Mouse (Mus musculus): ENCODE data around the gene Timm10.

Timm10 gene

DNA sequence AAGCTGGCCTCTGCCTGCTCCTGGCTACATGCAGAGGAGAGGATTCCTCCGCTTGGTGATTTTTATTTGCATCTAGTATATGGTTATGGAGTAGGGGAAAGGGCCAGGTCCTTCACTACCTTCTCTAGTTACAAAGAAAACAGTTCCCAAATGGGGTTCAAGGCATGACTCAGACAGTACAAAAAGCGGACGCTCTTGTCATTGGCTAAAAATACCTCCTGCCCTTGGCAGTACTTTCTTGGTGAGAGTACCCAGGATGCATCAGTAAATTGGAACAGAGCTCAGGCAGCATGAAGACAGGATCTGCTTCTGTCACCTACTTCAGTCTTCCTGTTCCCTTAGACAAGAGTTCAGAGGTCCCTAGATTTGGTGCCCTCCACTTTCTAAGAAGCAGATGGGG lies 6.9 kb upstream of the Timm10 start:
- DNase-seq (ENCODE audit: inconsistent ontology term): no peak

DNA sequence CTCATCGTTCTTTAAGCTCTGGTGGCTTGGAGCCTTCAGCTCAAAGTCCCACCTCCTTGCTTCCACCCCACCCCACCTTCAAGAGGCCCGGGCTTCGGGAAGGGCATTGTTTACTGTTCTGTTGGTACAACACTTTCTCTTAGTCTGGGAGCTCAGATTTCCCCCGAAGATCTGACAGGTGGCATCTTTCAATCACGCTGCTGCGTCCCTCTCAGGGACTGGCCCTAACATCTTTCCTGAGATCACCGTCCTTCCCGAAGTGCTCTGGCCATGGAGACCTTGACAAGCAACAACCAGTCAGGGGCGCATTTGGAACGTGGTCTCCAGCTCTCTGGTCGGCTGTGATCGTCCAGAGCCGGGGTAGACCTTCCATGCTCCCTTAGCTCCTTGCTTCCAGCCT lies 4.2 kb upstream of the Timm10 start, which contains the start of gene Smtnl1:
TSS of gene Smtnl1 (minus strand) at position 101 of the 400 bp plus-strand sequence.
- no peak for DNase-seq (ENCODE audit: inconsistent ontology term)

GRCm38 (mm10) chr2:84823237-84823636 lies 3.6 kb upstream of the Timm10 start:
- no peak for DNase-seq (ENCODE audit: inconsistent ontology term)

- DNase-seq (ENCODE audit: inconsistent ontology term): peak; percentile 42
Observed at GRCm38 (mm10) chr2:84827283-84827920, 605 bp downstream of the Timm10 start.

GRCm38 (mm10) chr2:84831666-84832391 lies 5.0 kb downstream of the Timm10 start:
- peak; percentile 55 for DNase-seq (ENCODE audit: inconsistent ontology term)

DNA sequence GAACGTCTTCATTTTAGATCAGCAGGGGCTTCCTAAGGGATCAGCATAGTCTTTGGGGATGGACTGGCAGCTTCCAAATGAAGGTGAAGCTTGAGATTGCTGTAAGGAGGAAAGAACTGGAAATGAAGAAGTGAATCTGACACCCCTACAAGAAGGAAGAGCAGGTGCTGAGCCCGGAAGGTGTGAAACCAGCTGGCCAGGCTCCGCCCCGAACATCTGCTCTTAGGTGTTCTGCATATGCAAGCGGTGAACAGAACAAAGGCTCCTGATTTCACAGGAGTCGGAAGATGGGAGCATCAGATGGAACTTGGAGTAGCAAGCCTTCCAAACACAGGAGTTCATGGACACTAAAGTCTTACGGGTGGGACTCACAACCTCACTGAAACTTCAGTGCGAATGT lies 10.3 kb downstream of the Timm10 start:
- no peak for DNase-seq (ENCODE audit: inconsistent ontology term)

GRCm38 (mm10) chr2:84837817-84838592 lies 11.2 kb downstream of the Timm10 start:
- no peak for DNase-seq (ENCODE audit: inconsistent ontology term)

DNA sequence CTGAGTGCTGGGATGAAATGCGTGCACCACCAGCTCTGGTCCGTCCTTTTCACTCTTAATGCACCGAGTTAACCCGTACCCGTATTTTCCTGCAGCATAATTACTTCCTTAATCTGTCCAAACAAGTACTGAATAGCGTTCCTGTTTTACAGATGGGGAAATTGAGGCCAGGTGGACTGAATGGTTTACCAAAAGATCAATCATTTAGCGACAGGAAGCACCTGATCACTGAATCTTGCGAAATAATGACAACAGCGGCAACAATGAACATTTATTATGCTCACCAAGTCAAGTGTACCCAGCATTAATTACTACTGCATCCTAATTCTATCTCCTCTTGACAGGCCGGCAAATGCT lies 11.8 kb downstream of the Timm10 start, which contains the start of gene Slc43a1:
TSS of gene Slc43a1 (plus strand) at position 258 of the 357 bp plus-strand sequence.
- no peak for DNase-seq (ENCODE audit: inconsistent ontology term)

DNA sequence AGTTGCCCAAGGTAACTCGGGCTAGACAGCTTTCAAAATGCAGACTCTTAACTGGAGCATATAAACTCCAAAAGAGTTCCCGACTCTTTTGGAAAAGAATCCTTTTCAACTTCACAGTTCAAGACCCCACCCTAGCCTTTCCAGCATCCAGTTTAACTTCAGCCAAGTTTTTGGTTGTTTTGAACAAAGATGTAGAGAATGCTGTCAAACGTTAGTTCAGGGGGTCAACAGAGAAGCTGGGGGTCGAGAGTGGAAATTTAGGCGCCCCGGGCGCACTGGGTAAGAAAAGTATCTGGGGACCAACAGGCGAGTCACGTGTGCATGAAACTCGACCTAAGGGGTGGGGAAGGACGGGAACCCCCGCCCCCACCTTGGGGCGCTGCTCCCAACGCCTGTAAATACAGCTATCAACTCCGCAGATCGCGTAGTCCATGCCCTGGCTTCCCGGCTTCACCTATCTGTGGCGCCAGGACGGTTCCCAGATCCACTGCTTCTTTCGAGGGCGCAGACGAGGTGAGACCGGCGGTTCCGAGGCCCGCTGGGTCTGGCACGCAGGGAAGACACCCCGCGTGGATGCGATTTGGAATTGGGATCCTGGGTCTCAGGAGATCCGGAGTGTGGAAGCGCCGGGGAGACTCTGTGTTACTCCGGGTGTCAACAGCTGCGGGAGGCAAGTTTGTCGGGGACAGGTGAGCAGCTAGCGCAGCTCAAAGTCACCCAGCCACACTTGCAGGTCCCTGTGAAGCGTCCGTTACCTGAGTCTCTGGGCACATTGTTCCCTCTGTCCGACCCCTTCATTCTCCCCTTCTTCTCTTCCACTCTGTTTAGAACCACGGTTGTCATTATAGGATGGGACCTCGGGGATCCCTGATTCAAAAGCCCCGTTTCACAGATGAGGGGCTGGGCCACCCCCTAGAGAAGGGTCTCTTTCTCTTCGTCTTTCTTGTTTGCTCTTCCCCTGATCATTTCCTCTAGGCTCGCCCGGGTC lies 12.5 kb downstream of the Timm10 start:
- no peak for DNase-seq (ENCODE audit: inconsistent ontology term)

GRCm38 (mm10) chr2:84840016-84840747 lies 13.4 kb downstream of the Timm10 start:
- DNase-seq (ENCODE audit: inconsistent ontology term): peak; percentile 68

DNA sequence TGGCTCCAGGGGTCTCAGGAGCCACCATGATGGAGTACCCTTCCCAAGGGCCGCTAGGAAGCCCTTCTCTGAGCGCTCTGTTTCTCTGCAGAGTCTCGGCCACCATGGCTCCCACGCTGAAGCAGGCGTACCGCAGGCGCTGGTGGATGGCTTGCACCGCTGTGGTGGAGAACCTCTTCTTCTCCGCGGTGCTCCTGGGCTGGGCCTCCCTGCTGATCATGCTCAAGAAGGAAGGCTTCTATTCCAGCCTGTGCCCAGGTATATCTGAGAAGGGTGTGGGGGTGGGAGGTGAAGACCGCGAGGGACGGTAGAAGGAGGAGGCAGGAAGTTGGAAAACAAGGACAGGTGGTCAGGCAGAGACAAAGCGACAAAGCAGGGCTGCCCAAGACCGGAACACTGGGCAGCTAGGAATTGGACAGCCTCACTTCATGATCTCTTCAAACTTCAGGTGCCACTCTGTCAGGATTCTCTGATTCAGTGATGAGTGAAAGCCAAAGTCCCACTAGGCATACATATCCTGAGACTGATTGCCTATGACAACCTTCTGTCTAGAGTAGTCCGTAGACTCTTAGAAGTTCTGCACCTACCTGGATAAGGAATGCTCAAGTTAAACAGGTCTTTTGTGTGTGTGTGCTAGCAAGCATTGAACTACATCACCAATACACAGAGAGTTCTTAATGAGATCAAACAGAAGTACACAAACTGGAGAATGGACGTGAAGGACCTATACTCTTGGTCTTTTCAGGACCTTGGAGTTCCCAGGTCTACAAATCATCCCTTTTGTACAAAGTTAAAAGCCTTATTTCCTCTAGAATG lies 14.2 kb downstream of the Timm10 start:
- no peak for DNase-seq (ENCODE audit: inconsistent ontology term)

GRCm38 (mm10) chr2:84841905-84842304 lies 15.1 kb downstream of the Timm10 start:
- DNase-seq (ENCODE audit: inconsistent ontology term): no peak

DNA sequence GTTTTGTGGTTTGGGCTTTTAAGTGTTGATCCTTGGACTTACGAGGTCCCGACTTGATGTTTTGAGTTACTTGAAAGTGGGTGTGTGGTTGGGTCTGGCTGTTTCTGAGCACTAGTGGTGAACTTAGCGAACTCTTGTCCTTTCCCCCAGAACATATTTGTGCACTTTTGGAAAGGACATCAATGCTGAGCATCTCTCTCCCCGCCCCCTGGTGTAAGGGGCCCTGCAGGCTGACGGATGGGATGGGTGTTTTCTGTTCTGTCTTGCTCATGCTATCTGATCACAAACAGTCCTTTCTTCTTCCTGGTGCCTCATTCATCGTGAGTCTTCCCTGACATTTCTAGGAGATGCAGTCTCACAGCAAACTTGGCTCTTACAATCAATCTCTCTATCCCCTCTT lies 16.9 kb downstream of the Timm10 start:
- DNase-seq (ENCODE audit: inconsistent ontology term): no peak

- DNase-seq (ENCODE audit: inconsistent ontology term): no peak
Observed at GRCm38 (mm10) chr2:84845226-84845625, 18.4 kb downstream of the Timm10 start.

- DNase-seq (ENCODE audit: inconsistent ontology term): no peak
Observed at GRCm38 (mm10) chr2:84850407-84851129, 23.8 kb downstream of the Timm10 start.

DNA sequence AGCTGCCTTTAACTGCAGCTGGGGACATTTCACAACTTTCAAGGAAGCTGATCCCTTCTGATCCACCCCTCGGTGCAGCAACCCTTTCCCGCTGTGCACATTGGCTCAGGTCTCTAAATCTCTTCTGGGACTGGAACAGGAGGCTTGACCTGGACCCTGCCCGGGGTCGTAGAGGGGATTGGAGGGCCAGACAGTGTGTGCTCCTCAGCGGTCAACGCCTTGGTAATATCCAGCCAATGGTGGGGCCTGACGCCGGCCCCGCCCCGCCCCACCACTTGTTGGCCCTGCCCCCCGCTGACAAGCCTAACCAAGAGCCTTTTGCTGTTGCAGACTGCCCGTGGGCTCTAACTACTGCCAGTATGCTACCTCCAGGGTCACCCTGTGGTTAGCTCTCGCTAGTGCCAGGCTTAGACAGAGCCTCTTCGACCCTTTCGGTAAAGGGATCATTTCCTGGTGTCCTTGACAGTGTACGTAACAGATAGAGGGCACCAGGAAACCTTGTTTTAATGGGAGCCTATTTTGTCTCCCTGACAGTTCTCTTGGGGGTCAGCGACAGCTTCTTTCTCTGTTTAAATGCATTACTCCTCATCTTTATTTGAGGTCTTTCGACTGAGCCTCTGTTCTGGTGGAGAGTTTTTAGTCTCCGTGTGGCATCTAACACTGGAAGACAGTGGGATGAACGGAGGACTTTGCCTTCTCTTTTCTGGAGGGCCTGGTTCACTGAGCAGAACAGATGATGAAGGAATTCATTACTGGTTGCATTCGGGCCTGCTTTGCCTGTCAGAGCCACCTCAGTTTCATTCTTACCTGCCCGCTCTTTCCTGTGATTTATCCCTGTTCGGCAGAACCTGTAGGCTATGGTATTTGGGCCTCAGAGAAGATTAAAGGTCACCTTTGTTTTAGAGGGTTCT lies 24.6 kb downstream of the Timm10 start:
- DNase-seq (ENCODE audit: inconsistent ontology term): no peak

- no peak for DNase-seq (ENCODE audit: inconsistent ontology term)
Observed at GRCm38 (mm10) chr2:84855732-84856131, 28.9 kb downstream of the Timm10 start.

DNA sequence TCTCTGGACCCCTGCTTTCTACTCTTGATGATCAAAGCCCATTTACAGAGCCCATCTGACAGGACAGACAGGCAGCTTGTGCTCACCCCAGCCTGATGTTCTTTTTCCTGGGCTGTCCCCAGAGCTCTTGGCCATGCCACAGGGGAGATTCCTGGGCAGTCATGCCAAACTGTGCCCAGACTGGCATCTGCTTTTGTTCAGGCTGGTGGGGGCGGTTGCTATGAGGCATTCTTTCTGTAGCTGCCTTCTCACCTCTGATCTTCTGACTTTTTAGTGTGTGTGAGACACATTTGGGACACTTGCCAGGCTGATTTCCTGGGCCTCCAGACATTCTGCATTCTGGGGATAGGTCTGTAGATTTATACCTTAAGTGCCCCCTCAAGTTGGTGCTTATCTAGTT lies 31.8 kb downstream of the Timm10 start:
- no peak for DNase-seq (ENCODE audit: inconsistent ontology term)

Measured in Muller cell, postnatal 12 days (primary cell).